Mouse (Mus musculus): ENCODE results near the gene Hoxa4.

GRCm38 (mm10) chr6:52186500-52186899 is 5.1 kb downstream of the Hoxa4 start:
- TF ChIP-seq CTCF (IDR thresholded peaks at IDR 0.05; ENCODE audit: insufficient read depth, low read depth, low read length) (no peak), POLR2A (IDR thresholded peaks at IDR 0.05; ENCODE audit: insufficient read depth, low read depth, low read length) (no peak)

All from olfactory bulb, adult 2 months (tissue).